Mouse (Mus musculus) neural tube, embryonic 15.5 days (tissue): ENCODE measurements around the gene Nudt14. TPM values are rescaled to one million over a fixed set of nuclear protein-coding genes. Genes with fewer than 3 reads are reported as not detected.

ENCODE experiments used
- ATAC-seq: fragments of 200-750 bp; cut with Nextera tagmentation; 2 replicates; pipeline ENCODE4 v1.8.0; 2017; ENCODE audit warnings: mild to moderate bottlenecking, moderate TSS enrichment, moderate library complexity; ENCODE audit not compliant: low FRiP score
- H3K27ac ChIP-seq: fragments of 300-500 bp; sonication (generic); replicated peaks from 2 replicates; pipeline ENCODE4 v1.5.1; 2015; ENCODE audit warnings: mild to moderate bottlenecking, inconsistent platforms
- H3K27me3 ChIP-seq: fragments of 300-500 bp; sonication (generic); replicated peaks from 2 replicates; pipeline ENCODE4 v1.6.1; 2015; ENCODE audit warnings: inconsistent platforms
- H3K36me3 ChIP-seq: fragments of 300-500 bp; sonication (generic); 2 replicates; pipeline ENCODE4 v1.6.1; 2015; ENCODE audit warnings: inconsistent platforms
- H3K4me1 ChIP-seq: fragments of 300-500 bp; sonication (generic); 2 replicates; pipeline ENCODE4 v1.6.1; 2015; ENCODE audit warnings: inconsistent platforms
- H3K4me2 ChIP-seq: fragments of 300-500 bp; sonication (generic); 2 replicates; pipeline ENCODE4 v1.6.1; 2015; ENCODE audit warnings: inconsistent platforms, mild to moderate bottlenecking, moderate library complexity
- H3K4me3 ChIP-seq: fragments of 300-500 bp; sonication (generic); replicated peaks from 2 replicates; pipeline ENCODE4 v1.5.1; 2015; ENCODE audit warnings: mild to moderate bottlenecking, inconsistent platforms
- H3K9ac ChIP-seq: fragments of 300-500 bp; sonication (generic); replicated peaks from 2 replicates; pipeline ENCODE4 v1.6.1; 2015; ENCODE audit warnings: mild to moderate bottlenecking, inconsistent platforms
- H3K9me3 ChIP-seq: fragments of 300-500 bp; sonication (generic); replicated peaks from 2 replicates; pipeline ENCODE4 v1.6.1; 2016; ENCODE audit warnings: inconsistent platforms
- WGBS: fragments of 180-500 bp; shearing (Covaris S2); methylation state at CpG from one replicate; pipeline ENCODE4 v1.1.7; 2015; ENCODE audit warnings: mixed read lengths; 5-methylcytosine and 5-hydroxymethylcytosine counted together
- microRNA-seq: library from miRNA; unstranded; fragments of <30 nt; microRNA quantifications from one replicate; pipeline ENCODE4, GENCODE M21; 2017
- polyA plus RNA-seq: library from polyadenylated mRNA; unstranded; fragments of >200 nt; fragmentation: Nextera tagmentation; extraction: Ambion mirVana; gene quantifications from 2 replicates; pipeline ENCODE4 v1.2.1, GENCODE M21; 2015

Gene Nudt14
- polyA plus RNA-seq, 1 experiment from 2014 or later: 62.4 TPM

DNA sequence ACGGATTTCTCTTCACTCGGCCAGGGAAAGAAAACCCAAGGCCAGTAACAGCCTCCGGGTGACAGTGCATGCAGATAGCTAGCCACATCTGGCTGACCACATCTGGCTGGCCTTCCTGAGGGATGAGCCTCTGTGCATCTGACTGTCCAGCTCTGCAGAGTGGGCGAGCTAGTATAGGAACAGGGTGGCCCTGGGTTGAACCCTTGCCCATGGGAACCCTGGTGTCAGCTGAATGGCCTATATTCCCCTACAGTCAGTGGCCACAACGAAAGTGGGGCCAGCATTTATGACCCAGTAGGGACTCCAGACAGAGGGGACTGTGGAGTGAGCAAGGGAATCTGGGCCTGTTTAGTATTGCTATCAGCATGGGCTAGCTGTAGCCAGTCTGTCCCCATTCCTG lies 36.9 kb downstream of the Nudt14 start:
- Histone ChIP-seq H3K27me3 (no peaks in the 10 kb centered on the region), H3K4me1 (peaks cover 8% of the 10 kb centered on the region; the same call in 1 of the 2 replicates), H3K9ac (no peak overlapping the region), H3K4me3 (no peak overlapping the region), H3K4me2 (no peak overlapping the region), H3K9me3 (no peaks in the 10 kb centered on the region), H3K27ac (no peak overlapping the region), H3K36me3 (peaks cover 45% of the 10 kb centered on the region)
- no peak for ATAC-seq
- 79% methylated on average over 5 of the region's 5 CpGs for WGBS

GRCm38 (mm10) chr12:112903941-112904340 lies 38.0 kb downstream of the Nudt14 start:
- Histone ChIP-seq H3K4me3 (no peak overlapping the region), H3K9me3 (no peaks in the 10 kb centered on the region), H3K4me1 (peaks cover 8% of the 10 kb centered on the region; the same call in 1 of the 2 replicates), H3K36me3 (peaks cover 34% of the 10 kb centered on the region), H3K9ac (no peak overlapping the region), H3K27ac (no peak overlapping the region), H3K27me3 (no peaks in the 10 kb centered on the region), H3K4me2 (no peak overlapping the region)
- WGBS: 58% methylated on average over 8 of the region's 8 CpGs
- no peak for ATAC-seq

DNA sequence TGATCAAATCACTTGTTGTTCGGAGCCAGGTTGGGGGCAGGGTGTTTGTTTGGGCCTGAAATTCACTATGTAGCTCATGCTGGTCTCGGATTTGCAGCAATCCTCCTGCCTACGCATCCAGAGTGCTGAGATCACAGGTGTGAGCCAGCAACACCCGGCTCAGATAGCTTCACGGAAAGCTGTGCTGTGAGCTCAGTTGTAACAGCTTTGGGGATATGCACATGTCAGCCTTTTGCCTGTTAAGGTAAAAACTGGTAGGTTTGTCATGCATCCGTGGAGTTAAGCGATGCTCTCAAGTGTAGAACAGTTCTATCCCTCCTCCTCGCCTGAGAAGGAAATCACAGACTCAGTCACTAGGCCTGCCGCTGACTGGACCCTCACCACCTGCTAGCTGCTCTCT lies 41.3 kb downstream of the Nudt14 start:
- Histone ChIP-seq H3K9ac (no peak overlapping the region), H3K36me3 (peaks cover 12% of the 10 kb centered on the region), H3K4me2 (no peak overlapping the region), H3K27ac (no peak overlapping the region), H3K4me1 (peaks cover 15% of the 10 kb centered on the region), H3K4me3 (no peak overlapping the region), H3K27me3 (no peaks in the 10 kb centered on the region), H3K9me3 (no peaks in the 10 kb centered on the region)
- no peak for ATAC-seq
- WGBS: 86% methylated on average over 9 of the region's 9 CpGs

DNA sequence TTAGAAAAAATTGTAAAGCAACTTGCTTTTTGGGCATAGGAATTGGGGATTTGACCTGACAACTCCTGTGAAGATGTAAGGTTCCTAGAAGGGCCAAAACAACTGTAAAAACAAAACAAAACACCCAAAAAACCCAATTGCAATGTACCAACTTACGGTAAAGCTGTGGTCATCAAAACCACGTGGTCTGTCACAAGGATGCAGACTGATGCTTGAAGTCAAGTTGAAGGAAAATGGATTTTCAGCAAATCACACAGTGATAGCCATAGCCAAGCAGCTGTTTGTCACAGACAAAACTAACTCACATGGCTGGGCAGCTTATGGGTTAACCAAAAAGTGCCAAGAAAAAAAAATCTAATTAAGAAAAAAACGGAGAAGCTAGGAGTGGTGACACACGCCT lies 43.0 kb downstream of the Nudt14 start:
- H3K27ac ChIP-seq: no peak overlapping the region
- no peaks in the 10 kb centered on the region for H3K9me3 ChIP-seq
- peaks cover 24% of the 10 kb centered on the region for H3K4me1 ChIP-seq
- H3K4me3 ChIP-seq: no peak overlapping the region
- no peak overlapping the region for H3K9ac ChIP-seq
- H3K36me3 ChIP-seq: no peaks in the 10 kb centered on the region; the same call in 1 of the 2 replicates
- 69% methylated on average over 4 of the region's 4 CpGs for WGBS
- no peak overlapping the region for H3K4me2 ChIP-seq
- no peak for ATAC-seq
- H3K27me3 ChIP-seq: no peaks in the 10 kb centered on the region

DNA sequence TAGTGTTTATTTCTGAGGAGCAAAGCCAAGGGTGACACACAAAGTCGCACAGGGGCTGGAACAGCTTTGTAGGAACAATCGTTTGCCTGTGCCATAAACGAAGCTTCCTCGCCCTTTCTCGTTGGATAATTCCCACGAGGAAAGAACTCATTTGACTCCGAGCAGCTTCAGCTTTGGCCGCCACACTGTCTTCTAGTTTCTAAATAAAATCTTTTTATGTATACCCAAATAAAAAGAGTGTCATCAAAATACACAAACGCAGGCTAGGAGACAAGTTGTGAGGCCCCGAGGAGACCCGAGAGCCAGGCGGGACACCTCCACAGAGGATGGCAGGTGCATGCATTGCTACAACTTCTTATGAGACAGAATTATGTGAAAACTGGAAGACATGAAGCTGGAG lies 43.6 kb downstream of the Nudt14 start:
- no peaks in the 10 kb centered on the region for H3K27me3 ChIP-seq
- H3K27ac ChIP-seq: no peak overlapping the region
- no peak overlapping the region for H3K9ac ChIP-seq
- ATAC-seq: no peak
- 56% methylated on average over 12 of the region's 12 CpGs for WGBS
- peak overlapping the region; percentile 46; the same call in 1 of the 2 replicates for H3K4me2 ChIP-seq
- no peak overlapping the region for H3K4me3 ChIP-seq
- H3K9me3 ChIP-seq: no peaks in the 10 kb centered on the region
- no peaks in the 10 kb centered on the region for H3K36me3 ChIP-seq
- H3K4me1 ChIP-seq: peaks cover 25% of the 10 kb centered on the region

DNA sequence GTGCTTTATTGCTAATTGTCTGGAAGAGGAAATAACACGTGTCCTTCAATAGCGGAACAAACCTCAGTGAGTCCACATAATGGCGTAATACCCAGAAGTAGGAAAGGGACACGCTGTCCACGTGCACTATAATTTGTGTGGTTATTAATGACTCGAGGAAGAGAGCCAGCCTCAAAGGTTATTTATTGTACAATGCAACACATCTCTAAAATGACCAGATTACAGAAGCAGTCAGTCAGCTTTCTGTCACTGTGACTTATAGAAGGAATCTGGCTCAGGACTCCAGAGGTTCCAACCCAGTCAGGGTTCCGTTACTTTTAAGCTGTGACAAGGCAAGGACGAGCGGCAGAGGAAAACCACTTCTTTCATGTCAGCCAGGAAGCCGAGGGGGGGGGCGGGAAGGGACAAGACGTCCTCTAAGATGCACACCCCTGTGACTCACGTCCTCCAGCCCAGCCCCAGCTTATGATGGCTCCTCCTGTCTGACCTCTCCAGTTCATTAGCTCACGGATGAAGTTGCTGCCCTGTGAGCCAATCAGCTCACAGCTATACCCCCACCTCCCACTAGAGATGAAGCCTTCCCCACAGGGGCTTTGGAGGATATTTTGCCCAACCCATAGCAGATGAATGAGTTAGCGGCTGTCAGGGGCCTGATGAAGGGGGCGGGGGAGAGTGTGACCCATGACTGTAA lies 44.3 kb downstream of the Nudt14 start:
- peak overlapping the region; percentile 45; the same call in 1 of the 2 replicates for H3K27ac ChIP-seq
- H3K27me3 ChIP-seq: no peaks in the 10 kb centered on the region
- no peak overlapping the region for H3K9ac ChIP-seq
- H3K4me1 ChIP-seq: peaks cover 25% of the 10 kb centered on the region
- no peaks in the 10 kb centered on the region for H3K36me3 ChIP-seq
- WGBS: 27% methylated on average over 16 of the region's 16 CpGs
- peak; percentile 79 for ATAC-seq
- no peaks in the 10 kb centered on the region for H3K9me3 ChIP-seq
- peak overlapping the region; percentile 46 for H3K4me2 ChIP-seq
- no peak overlapping the region; the same call in 1 of the 2 replicates for H3K4me3 ChIP-seq

GRCm38 (mm10) chr12:112894969-112895368 lies 47.0 kb downstream of the Nudt14 start:
- Histone ChIP-seq H3K9me3 (no peaks in the 10 kb centered on the region), H3K4me2 (no peak overlapping the region), H3K4me3 (no peak overlapping the region), H3K9ac (no peak overlapping the region), H3K4me1 (peaks cover 21% of the 10 kb centered on the region), H3K27ac (peak overlapping the region; percentile 23; the same call in 1 of the 2 replicates), H3K27me3 (no peaks in the 10 kb centered on the region), H3K36me3 (no peaks in the 10 kb centered on the region)
- 70% methylated on average over 4 of the region's 4 CpGs for WGBS
- no peak for ATAC-seq

DNA sequence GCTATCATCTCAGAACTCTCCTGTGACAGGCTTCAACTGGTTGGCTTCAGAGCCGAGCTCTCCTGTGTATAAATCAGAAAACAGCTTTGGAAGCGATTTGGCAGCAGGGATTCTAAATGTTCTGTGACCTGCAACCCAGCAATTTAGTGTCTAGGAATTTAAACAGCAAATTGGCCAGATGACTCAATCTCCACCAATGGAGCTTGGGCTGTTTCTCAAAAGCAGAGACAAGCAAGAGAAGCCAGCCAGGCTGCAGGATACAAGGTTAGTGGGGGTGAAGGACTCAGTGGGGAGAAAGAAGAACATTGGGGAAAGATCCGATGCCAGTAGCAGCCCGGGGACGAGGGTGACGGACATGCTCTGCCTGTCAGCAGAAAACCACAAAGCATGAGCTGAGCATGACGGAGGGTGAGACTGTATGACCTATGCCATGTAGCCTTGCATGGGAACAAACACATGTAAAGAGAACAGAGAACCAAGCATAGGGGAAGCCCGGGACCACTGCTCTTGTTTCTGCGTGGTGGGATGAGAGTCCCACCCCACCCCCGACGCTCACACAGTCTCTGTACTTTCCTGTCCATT lies 47.5 kb downstream of the Nudt14 start:
- WGBS: 71% methylated on average over 11 of the region's 11 CpGs

GRCm38 (mm10) chr12:112885465-112885864 lies 56.5 kb downstream of the Nudt14 start:
- Histone ChIP-seq H3K36me3 (no peaks in the 10 kb centered on the region), H3K9ac (no peak overlapping the region), H3K4me1 (no peaks in the 10 kb centered on the region), H3K4me2 (no peak overlapping the region), H3K27ac (no peak overlapping the region), H3K27me3 (peaks cover under 1% of the 10 kb centered on the region; the same call in 1 of the 2 replicates), H3K9me3 (no peaks in the 10 kb centered on the region), H3K4me3 (no peak overlapping the region)
- 71% methylated on average over 7 of the region's 7 CpGs for WGBS
- no peak for ATAC-seq

More for the DNA sequence above, 47.5 kb downstream of the Nudt14 start:
- Histone ChIP-seq H3K27me3 (no peaks in the 10 kb centered on the region), H3K9ac (no peak overlapping the region), H3K4me3 (no peak overlapping the region), H3K9me3 (no peaks in the 10 kb centered on the region), H3K36me3 (no peaks in the 10 kb centered on the region), H3K27ac (no peak overlapping the region), H3K4me1 (peaks cover 21% of the 10 kb centered on the region), H3K4me2 (no peak overlapping the region)
- ATAC-seq: no peak

Small RNAs within 50 kb of the gene (microRNA-seq; reads per million reads assigned to microRNA genes)
- not detected for gene Mir6941

Other genes with a start within 250 kb of the Nudt14 start
- 34.7 and 43.3 TPM in 2 replicates for gene Cep170b, start 221.7 kb downstream of the Nudt14 start, polyA plus RNA-seq
- 8.4 and 42.0 TPM in 2 replicates for gene Pld4, start 181.5 kb downstream of the Nudt14 start, polyA plus RNA-seq
- 4.5 and 5.7 TPM in 2 replicates for gene Ahnak2, start 139.5 kb downstream of the Nudt14 start, polyA plus RNA-seq
- gene Clba1, start 133.2 kb downstream of the Nudt14 start, polyA plus RNA-seq: 19.6 and 21.1 TPM in 2 replicates
- gene Cdca4, start 112.7 kb downstream of the Nudt14 start, polyA plus RNA-seq: 30.3 and 48.6 TPM in 2 replicates
- gene Gpr132, start 73.9 kb downstream of the Nudt14 start, polyA plus RNA-seq: 0.08 and 2.8 TPM in 2 replicates
- gene Jag2, start 12.3 kb downstream of the Nudt14 start, polyA plus RNA-seq: 13.6 and 14.8 TPM in 2 replicates
- gene Btbd6, start 34.4 kb upstream of the Nudt14 start, polyA plus RNA-seq: 46.3 and 50.0 TPM in 2 replicates
- 44.1 and 49.3 TPM in 2 replicates for gene Brf1, start 58.6 kb upstream of the Nudt14 start, polyA plus RNA-seq
- 21.9 and 27.6 TPM in 2 replicates for gene Pacs2, start 72.4 kb upstream of the Nudt14 start, polyA plus RNA-seq
- not detected in 2 replicates for gene Tex22, start 132.4 kb upstream of the Nudt14 start, polyA plus RNA-seq
- 14.3 and 15.0 TPM in 2 replicates for gene Mta1, start 156.2 kb upstream of the Nudt14 start, polyA plus RNA-seq
- 259 and 289 TPM in 2 replicates for gene Crip2, start 198.1 kb upstream of the Nudt14 start, polyA plus RNA-seq
- 53.4 and 404 TPM in 2 replicates for gene Crip1, start 204.2 kb upstream of the Nudt14 start, polyA plus RNA-seq
- gene Tedc1, start 214.3 kb upstream of the Nudt14 start, polyA plus RNA-seq: 19.6 and 36.6 TPM in 2 replicates
- gene Tmem121, start 243.8 kb upstream of the Nudt14 start, polyA plus RNA-seq: 47.2 and 52.2 TPM in 2 replicates